Mouse (Mus musculus): ENCODE measurements at regions not wholly inside any gene's neighbourhood (a gene's known extent, or its start where the extent isn't known, plus 50 kb on each side); places are given as distances from the start of the nearest gene placed in this dataset.
A peak's percentile ranks its signal among the peaks of the same experiment; 100 is the strongest.

DNA sequence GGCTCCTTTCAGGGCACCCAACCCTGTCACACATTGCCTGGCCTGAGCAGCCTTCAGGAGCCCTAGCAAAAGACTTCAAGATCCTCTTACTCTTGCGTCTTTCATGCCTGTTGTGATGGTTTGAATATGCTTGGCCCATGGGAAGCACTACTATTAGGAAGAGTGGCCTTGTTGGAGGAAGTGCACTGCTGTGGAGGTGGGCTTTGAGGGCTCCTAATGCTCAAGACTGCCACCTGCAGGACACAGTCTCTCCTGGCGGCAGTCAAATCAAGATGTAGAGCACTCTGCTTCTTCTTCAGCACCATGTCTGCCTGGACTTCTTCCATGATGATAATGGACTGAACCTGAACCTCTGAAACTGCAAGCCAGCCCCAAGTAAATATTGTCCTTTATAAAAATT lies 73.0 kb downstream of the Tsen15 start:
- peak; percentile 18 for DNase-seq (ENCODE audit: extremely low read depth, low read depth)

DNA sequence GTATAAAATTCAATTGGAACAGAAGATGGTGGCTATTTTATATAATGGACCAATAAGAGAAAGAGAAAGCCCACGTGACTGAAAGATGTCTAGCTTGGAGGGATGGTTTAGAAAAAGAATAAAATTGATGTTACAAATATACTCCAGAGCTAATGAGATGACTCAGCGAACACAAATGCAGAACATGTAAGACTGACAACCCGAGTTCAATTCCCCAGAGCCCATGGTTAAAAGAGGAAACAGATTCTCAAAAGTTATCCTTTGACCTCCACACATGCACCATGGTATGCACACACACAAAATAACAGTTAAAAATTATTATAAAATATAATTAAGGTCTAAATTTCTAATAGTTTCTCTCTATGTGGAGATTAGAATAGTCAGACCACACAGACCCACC lies 81.0 kb downstream of the Tsen15 start:
- no peak for DNase-seq (ENCODE audit: extremely low read depth, low read depth)

DNA sequence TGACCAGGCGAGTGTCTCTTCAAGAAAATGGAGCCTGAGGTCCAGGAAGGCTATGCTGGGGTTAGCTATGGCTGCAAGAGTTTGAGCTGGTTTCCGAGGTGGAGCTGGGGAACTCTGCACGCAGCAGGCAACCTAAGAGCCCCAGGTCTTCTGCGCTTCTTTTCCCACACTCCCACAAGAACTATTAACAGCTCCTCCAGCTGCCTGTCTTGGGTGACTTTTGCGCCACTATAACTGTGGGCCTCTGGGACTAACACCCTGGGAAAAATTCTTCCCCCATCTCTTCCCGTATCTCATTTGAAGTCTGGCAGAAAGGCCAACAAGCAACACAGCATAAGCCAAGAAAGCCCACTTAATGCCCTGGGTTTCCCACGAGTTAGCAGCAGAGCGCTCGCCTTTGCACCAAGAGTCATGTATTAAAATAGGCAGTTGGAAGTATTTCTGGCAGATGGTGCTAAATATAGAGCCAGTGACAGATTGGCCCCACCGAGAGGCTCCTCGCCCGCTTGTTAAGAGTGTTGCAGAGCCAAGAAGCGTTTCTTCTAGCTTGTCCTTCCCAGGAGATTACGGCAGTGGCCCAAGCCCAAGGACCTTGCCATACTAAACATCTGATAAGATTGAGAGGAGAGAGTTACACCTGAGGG lies 81.9 kb downstream of the Tsen15 start:
- DNase-seq (ENCODE audit: extremely low read depth, low read depth), result no peak

DNA sequence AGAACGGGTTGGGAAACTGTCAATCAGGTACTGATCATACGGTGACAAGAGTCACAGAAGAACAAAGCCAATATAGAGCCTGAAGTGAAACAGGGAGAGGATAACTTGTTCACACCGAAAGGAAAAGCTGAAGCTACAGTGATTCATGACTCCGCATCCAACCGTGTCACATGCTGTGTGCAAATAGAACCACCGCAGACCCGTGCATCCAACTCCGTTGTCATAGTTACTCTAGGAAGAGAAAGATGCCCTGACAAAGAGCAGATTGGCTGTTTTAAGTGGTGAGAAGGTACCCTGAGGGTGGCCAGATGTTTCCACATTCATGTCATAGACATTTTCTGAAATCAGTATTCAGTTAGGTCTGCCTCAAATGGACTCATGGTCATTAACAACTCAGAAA lies 85.1 kb downstream of the Tsen15 start:
- no peak for DNase-seq (ENCODE audit: extremely low read depth, low read depth)

DNA sequence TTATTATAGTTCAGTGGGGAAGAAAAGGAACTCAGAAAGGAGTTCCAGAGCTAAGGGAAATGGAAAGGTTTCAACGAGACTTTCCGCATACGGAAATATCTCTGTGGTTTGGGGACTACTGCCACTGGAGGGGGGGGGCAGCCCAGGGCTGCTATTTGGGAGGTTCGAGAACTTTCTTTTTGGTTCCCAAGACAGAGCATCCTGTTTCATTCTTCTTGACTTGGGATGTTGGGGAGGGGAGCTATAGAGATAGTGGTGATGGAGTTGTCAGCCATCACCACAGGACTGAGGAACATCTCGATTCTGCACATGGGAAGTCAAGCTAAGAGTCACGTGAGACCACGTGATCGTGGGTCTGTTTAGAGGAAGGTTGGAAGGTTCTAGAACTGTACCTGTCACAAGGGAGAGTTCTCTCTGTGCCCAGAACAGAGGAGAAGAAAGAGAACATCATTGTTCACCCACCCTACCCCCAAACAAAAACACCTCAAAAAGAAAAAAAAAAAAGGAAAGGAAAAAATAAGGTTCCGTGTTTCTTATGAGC lies 94.2 kb downstream of the Tsen15 start:
- no peak for DNase-seq (ENCODE audit: extremely low read depth, low read depth)

DNA sequence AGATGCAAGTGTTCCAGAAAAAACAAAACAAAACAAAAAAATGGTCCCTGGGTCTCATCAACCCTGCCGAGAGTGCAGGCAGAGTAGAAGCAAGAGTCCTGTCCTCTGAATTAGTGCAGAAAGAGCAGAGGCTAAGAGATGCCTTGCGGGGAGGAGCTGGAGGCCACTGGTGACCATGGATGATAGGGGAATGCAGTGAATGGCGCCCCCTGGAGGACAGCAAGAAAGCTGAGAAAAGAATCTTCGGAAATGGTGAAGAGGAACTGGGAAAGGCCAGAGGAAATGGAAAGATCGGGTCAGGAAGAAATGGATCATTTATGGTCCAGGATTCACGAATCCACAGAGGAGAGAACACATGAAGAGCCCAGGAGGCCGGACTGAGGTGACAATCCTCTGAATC lies 95.7 kb downstream of the Tsen15 start:
- DNase-seq (ENCODE audit: extremely low read depth, low read depth), result peak; percentile 44

DNA sequence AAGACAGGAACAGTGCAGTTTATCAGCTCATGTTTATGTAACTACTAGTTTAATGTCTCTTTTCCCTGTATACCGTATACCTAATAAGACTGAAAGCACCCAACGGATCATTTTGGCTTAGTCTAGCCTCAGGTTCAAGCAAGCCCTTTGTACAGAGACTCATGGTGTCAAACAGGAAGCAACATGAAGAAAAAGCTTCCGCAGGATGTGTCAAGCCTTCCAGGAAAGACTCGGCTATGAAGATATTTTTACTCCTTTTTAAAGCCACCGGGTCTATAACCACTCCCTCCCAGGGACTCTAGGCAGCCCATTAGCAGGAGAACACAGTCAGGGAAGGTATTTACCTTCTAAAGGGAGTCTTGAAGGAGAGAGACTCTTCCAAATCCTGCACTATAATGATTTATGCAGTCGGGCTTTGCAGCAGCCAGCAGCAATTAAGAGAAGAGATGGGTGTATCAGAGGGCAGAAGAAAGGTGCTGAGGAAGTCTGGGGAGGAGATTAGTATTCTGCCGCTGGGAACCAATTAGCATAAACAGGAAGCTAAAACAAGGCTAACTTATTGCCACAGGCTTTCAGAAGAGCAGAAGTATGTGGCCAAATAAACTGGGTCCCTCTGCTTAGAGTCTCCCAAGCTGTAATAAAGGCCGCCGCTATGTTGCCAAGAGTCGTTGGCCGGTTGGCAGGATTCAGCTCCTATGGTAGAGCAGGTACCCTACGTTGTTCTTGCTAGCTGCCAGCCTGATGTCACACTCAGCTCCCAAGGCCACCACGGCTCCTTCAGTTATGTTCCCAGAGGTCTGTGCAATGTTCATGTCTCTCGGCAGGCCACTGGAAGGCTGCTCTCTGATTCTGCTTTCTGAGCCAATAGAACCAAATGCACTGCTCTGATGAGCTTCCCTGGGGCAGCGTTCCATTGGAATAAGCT lies 98.7 kb downstream of the Tsen15 start:
- peak; percentile 55 for DNase-seq (ENCODE audit: extremely low read depth, low read depth)

DNA sequence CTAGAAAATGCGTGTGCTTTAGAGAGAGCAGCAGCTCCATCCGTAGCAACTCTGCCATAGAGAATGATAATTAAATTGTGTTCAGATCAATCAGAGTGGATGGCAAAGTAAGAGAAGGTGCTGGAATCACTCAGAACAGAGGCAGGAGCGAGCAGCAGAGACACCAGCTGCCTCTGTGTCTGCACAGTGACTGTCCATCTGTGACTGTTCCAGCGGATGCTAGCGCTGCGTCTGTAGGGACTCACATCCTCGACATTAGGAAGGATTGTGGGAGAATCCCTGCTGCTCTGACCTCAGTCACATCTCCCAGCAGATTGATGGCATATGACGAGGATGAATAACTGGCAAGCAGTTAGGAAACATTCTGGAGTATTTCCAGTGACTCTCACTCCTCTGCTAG lies 99.8 kb downstream of the Tsen15 start:
- no peak for DNase-seq (ENCODE audit: extremely low read depth, low read depth)

DNA sequence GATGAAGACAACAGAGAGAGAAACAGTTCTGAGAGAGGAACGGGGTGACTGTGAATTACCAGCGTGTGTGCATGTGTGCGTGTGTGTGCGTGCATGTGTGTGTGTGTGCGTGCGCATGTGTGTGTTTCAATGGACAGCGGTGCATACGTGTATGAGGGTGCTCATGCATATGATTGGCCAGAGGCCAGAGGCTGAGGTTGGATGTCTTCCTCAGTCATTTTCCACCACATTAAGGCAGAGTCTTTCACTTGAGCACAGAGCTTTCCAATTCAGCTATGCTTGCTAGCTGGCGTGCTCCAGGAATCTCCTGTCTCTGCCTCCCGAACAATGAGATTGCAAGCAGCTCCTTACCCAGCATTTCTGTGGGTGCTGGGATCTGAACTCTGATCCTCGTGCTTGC lies 104.4 kb downstream of the Tsen15 start:
- DNase-seq (ENCODE audit: extremely low read depth, low read depth), result no peak

DNA sequence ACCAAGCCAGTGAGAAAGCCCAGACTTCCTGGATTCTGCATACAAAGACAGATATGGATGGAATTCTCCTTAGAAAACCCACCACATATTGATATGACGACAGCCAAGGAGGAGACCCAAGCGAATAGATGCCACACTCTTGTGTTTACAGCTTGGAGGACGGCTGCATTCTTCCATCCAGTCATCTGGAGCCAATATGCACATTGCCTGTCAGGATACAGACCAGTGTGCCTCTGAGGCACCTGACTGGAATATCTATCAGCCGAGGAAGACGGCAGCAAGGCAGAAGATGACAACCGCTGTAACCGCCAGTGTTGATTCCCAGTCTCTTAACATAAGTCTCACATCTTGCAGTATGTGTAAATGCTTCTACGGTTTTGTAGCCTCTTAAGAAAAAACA lies 105.3 kb downstream of the Tsen15 start:
- DNase-seq (ENCODE audit: extremely low read depth, low read depth), result no peak

DNA sequence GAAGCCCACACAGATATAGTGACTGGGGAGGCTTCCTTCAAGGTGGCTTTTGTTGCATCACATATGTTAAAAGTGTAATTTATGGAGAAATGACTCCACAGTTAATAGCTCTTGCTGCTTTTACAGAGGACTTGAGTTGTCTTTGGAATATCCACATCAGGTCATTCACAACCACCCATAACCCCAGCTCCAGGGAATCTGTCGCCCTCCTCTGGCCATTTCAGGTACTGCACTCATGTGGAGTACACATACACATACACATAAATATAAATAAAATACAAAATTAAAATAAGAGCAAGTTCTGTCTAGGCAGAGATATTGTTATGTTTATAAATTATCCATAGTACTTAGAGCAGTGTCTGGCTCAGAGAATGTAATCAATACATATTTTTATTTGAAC lies 106.5 kb downstream of the Tsen15 start:
- DNase-seq (ENCODE audit: extremely low read depth, low read depth), result no peak

DNA sequence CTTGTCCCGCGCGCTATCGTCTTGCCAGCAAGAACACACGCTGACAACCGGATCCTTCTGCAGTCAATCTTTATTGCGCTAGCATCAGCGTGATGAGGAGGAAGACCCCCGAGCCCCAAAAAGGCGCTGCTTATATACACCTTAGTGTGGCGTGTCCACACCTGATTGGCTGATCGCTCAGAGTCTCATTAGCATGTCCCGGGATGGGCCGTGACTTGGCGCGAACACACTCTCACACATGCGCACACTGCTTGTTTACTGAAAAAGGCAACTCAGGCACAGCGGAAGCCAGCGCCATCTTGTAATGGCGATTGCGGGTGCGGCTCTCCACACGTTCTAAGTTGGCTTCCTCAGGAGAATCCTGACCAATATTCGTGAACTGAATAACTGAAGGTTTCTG lies 111.5 kb downstream of the Tsen15 start:
- DNase-seq (ENCODE audit: extremely low read depth, low read depth), result no peak

DNA sequence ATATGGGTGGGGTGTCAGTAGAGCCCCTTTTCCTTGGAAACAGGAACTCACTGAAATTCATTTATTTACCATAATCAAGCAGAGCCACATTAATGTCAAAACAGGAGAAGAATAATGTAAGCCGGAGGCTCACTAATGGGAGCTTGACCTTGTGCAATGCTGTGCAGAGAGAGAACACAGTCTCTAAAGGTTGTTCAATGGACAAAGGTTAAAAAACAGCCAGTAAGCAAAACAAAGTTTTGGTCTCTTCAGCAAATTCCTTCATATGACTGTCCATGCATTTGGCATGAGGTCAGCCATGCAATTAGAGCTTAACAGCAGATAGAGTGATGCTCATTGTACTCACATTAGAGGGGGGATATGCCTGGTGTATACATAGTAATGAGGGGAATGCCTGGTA lies 113.1 kb downstream of the Tsen15 start:
- DNase-seq (ENCODE audit: extremely low read depth, low read depth), result no peak

DNA sequence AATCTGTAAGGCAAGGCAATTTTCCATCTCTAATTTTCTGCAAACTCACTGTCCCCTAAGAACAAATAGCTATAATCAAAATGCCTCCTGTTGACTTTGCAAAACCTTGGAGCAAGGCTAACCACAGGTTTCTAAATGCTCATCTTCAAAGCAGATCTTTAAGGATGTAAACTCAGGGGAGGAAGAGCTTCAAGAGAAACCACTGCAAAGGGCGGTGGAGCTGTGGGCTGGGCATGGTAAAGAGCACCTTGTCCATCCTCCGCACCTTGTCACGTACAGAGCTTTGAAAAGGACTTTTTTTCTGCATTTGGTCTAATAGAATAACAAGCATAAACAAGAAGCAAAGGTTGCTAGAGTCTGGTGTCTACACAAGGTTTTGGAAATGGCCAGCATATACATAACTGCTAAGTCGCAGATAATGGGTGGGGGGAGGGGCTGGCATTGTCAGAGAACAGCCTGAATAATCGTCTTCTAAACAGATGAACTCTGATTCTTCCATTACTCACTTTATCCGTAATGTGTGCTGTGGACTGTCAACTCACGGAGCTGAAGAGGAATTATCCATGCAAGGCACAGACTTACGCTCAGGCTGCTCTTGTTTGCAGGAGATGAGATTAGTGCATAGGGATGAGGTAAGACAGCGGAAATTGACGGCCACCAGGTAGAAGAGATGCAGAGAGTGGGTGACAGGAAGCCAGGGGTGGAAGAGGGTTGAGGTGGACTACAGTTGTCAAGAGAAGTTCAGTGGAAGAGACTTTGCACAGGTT lies 116.4 kb downstream of the Tsen15 start:
- DNase-seq (ENCODE audit: extremely low read depth, low read depth), result no peak

DNA sequence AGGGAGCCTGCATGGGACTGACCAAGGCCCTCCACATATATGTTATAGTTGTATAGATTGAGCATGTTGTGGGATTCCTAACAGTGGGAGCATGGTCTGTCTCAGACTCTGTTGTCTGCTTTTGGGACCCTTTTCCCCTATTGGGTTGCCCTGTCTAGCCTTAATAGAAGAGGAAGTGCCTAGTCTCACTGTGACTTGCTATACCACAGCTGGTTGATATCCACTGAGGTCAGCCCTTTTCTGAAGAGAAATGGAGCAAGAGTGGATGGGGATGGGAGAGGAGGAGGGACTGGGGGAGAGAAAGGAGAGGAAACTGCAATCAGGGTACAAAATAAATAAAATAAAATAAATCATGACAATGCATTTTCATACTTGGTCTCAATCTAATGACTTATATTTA lies 120.1 kb downstream of the Tsen15 start:
- DNase-seq (ENCODE audit: extremely low read depth, low read depth), result no peak

DNA sequence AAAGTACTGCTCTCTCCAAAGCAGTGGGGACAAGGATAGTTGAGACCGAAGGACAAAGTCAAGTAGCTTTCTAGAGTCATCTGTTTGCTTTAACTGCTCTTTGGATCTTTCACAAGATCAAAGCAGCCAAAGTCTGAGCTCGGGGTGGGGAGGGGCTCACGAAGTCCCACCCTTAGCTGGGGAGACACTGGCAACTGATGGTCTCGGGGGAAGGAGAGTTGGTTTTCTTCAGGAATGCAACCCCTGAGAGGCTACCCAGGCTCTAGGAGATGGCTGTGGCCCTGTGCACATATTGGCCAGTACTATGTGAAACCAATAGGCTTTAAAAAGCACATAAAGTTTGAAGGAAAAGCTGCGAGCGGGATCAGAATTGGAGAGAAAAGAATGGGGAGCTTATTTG lies 121.5 kb downstream of the Tsen15 start:
- DNase-seq (ENCODE audit: extremely low read depth, low read depth), result no peak

DNA sequence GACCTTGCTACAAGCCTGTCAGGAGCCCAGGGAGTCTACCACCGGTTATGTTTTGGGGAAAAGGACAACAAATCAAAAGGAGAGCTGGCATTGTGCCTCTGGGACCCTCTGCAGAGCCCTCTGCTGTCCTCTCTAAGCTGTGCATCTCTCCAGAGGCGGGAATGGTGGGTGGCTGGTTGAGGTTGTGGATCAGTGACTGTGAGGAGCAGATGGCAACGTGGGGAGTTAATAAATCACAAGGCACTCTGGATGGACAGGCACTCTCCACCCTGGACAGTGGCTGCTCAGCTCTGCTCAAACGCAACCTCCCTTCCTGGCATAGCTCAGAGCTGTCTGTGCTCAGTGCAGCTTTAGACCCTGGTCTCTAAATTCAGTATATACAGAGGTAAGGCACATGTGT lies 125.0 kb downstream of the Tsen15 start:
- no peak for DNase-seq (ENCODE audit: extremely low read depth, low read depth)

DNA sequence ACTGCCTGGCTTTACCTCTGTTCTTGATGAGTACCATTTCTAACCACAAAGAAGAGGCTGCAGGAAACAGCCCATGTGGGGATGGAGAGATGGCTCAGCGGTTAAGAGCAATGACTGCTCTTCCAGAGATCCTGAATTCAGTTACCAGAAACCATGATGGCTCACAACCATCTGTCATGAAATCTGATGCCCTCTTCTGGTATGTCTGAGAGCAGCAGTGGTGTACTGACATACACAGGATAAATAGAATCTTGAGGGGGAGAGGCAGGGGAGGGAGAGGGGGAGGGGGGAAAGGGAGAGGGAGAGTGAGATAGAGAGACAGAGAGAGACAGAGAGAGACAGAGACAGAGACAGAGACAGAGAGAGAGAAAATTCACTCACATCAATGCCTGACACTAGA lies 125.5 kb downstream of the Tsen15 start:
- DNase-seq (ENCODE audit: extremely low read depth, low read depth), result no peak

DNA sequence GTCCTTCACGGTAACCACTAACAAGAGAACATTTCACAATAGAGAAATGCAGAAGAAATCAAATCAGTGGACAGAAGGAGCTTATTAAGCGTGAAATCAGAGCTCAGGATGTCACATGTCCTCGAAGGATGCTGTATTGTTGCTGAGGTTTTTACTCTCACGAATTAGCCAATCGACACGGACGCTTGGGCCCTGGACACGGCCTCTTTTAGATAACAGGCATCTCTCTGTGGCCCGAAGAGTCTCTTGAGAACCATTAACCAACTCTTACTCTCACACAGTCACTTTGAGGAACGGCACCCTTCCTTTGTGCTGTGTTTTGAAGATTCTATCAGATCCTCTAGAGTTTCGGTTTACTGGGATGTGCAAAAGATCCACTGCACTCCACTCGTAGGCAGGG lies 128.2 kb downstream of the Tsen15 start:
- no peak for DNase-seq (ENCODE audit: extremely low read depth, low read depth)

DNA sequence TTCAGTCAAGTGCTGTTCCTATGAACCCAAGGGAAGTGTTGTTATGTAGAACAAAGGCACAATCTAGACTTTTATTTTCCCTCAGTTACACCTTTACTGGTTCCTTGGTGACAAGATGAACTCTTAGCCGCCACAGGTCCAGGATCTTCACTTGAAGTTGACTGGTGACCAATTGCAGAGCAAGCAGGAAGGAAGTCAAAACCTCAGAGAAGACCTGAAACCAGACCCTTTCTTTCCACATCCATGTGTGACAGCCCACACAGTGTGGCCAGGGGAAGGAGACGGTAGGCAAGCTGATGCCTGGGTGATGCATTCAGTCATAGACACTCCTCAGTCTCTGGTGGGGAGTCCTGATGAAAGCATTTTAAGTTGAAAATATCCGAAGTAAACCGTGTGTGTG lies 132.6 kb downstream of the Tsen15 start:
- no peak for DNase-seq (ENCODE audit: extremely low read depth, low read depth)

DNA sequence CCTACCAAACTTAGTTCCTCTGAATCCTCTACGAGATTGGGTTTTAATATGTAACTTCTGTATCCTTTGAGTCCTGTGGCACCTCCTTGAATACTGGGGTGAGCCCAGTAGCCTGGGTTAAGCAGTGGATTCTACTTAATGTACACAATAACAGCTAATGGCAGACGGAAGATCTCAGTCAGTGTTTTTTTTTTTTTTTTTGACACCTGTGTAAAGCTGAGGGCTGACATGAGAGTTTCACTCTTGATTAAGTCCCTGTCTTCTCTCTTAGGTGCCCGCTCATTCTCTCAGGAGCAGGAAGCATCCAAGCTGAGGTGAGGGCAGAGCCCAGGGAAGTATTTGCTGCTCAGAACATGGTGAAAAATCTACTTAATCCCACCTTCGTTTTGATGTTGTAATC lies 133.0 kb downstream of the Tsen15 start:
- DNase-seq (ENCODE audit: extremely low read depth, low read depth), result no peak

DNA sequence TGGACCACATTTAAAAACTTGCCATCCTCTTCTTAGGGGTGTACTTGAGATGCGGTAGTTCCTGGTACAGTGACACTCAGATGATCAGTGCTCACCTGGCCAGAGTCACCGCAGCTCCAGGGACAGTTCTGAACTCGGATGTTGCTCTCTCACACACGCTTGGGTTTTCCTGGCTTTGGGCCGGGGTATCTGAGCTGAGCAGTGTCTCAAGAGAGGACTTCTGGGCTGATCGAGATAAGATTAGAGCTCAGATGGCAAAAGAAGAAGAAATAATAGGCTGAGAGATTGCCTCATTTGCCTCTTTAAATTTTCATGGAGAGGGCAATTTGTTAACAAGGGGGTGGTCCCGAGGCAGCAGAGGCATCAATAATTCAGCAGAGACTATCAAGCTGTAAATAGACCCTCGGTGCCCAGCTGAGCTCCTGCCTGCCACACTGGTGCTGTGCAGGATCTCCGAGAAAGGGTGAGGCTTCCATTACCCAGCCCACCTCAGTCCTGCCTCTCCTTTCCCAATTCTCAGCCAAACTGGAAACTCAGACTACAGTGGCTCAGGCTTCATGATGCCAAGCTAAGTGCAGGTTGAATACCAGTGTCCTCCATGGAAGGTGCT lies 133.7 kb downstream of the Tsen15 start:
- DNase-seq (ENCODE audit: extremely low read depth, low read depth), result no peak

Measured in MEL-GATA-1-ER (cell line).